Mouse (Mus musculus) stomach, postnatal 0 days (tissue): Measurements from ENCODE around the gene Magoh. TPM values are rescaled to one million over a fixed set of nuclear protein-coding genes. Genes with fewer than 3 reads are reported as not detected.

ENCODE experiments used
- ATAC-seq: fragments of 200-750 bp; cut with Nextera tagmentation; 2 replicates; pipeline ENCODE4 v1.8.0; 2017; ENCODE audit not compliant: low FRiP score, low TSS enrichment
- DNase-seq: peaks from one replicate; pipeline ENCODE4 v3.0.0-alpha.2; 2016; ENCODE audit warnings: low spot score
- H3K27ac ChIP-seq: fragments of 300-500 bp; sonication (generic); replicated peaks from 2 replicates; pipeline ENCODE4 v1.5.1; 2014; ENCODE audit warnings: mild to moderate bottlenecking, control low read depth
- H3K27me3 ChIP-seq: fragments of 300-500 bp; sonication (generic); 2 replicates; pipeline ENCODE4 v1.6.1; 2014; ENCODE audit warnings: low read length; ENCODE audit not compliant: control insufficient read depth, insufficient read depth
- H3K36me3 ChIP-seq: fragments of 300-500 bp; sonication (generic); 2 replicates; pipeline ENCODE4 v1.6.1; 2014; ENCODE audit warnings: low read length, mixed read lengths; ENCODE audit not compliant: control insufficient read depth, insufficient read depth
- H3K4me1 ChIP-seq: fragments of 300-500 bp; sonication (generic); replicated peaks from 2 replicates; pipeline ENCODE4 v1.6.1; 2014; ENCODE audit warnings: antibody characterized with exemption; ENCODE audit not compliant: control insufficient read depth, insufficient read depth
- H3K4me2 ChIP-seq: fragments of 300-500 bp; sonication (generic); replicated peaks from 2 replicates; pipeline ENCODE4 v1.6.1; 2014; ENCODE audit warnings: low read depth, mild to moderate bottlenecking, control low read depth, moderate library complexity
- H3K4me3 ChIP-seq: fragments of 300-500 bp; sonication (generic); 2 replicates; pipeline ENCODE4 v1.5.1; 2014; ENCODE audit warnings: low read depth, low read length, control low read depth
- H3K9ac ChIP-seq: fragments of 300-500 bp; sonication (generic); 2 replicates; pipeline ENCODE4 v1.6.1; 2014; ENCODE audit warnings: mild to moderate bottlenecking, low read length, control low read depth, mixed read lengths
- H3K9me3 ChIP-seq: fragments of 300-500 bp; sonication (generic); 2 replicates; pipeline ENCODE4 v1.6.1; 2016; ENCODE audit warnings: low read length; ENCODE audit not compliant: control insufficient read depth
- CTCF ChIP-seq: IDR thresholded peaks from 2 replicates; pipeline ENCODE4 v1.5.1; 2016; ENCODE audit warnings: antibody characterized with exemption, low read depth, mild to moderate bottlenecking, moderate library complexity
- EP300 ChIP-seq: optimal IDR thresholded peaks from 2 replicates; pipeline ENCODE3; 2016; ENCODE audit warnings: antibody characterized with exemption
- WGBS: fragments of 180-500 bp; shearing (Covaris S2); extraction: QIAGEN DNeasy Blood & Tissue Kit; methylation state at CpG from one replicate; pipeline ENCODE4 v1.1.7; 2014; 5-methylcytosine and 5-hydroxymethylcytosine counted together
- polyA plus RNA-seq: library from polyadenylated mRNA; unstranded; fragments of >200 nt; fragmentation: Nextera tagmentation; extraction: Ambion mirVana; gene quantifications from 2 replicates; pipeline ENCODE4 v1.2.1, GENCODE M21; 2015

Magoh gene
- polyA plus RNA-seq, 1 experiment from 2014 or later = 145 TPM

DNA sequence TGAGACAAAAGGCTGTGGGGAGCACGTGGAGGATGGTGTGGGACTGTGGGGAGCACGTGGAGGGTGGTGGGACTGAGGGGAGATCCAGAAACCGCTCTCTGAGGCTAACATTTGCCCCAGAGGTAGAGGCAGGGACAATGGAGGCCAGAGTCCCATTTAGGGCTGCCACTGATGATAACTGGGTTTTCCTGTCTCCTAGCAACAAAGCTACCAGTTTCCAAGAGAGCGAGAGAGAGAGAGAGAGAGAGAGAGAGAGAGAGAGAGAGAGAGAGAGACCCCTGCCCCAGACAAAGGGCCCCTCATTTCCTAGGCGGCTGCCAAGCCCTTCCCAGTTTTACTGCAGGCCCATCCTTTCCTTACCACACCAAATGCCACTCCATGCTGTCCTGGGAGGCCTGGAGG, 44.0 kb upstream of the Magoh start:
- TF ChIP-seq CTCF (no peak), EP300 (no peak)
- Histone ChIP-seq H3K4me3 (no peak overlapping the region), H3K27ac (no peak overlapping the region), H3K9ac (no peak overlapping the region), H3K4me2 (no peak overlapping the region), H3K27me3 (no peaks in the 10 kb centered on the region), H3K36me3 (no peaks in the 10 kb centered on the region), H3K9me3 (no peaks in the 10 kb centered on the region), H3K4me1 (no peaks in the 10 kb centered on the region)
- 46% methylated on average over 5 of the region's 5 CpGs for WGBS
- DNase-seq (no peak), ATAC-seq (no peak)

DNA sequence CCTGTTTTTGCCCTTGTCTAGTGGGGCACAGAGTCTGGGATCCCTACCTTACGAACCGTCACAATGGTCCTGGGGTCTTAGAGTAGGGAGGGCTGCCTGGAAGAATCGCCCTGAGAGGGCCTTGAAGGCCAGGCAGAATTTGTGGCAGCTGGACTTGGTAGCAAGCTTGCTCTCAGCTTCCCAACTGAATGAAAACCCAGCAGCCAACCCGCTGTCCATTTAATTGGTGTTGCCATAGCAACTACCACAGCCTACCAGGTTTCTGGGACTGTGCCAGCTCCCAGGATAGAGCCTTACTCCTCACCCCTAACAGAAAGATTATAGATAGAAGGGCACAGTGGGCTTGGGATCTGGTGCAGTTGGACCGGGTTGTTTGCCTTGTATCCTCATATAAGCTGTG, 42.8 kb upstream of the Magoh start:
- H3K9me3 ChIP-seq = no peaks in the 10 kb centered on the region
- TF ChIP-seq CTCF (no peak), EP300 (no peak)
- H3K4me2 ChIP-seq = no peak overlapping the region
- H3K27ac ChIP-seq = no peak overlapping the region
- no peak for DNase-seq
- H3K4me1 ChIP-seq = no peaks in the 10 kb centered on the region
- no peak for ATAC-seq
- H3K4me3 ChIP-seq = no peak overlapping the region
- no peak overlapping the region for H3K9ac ChIP-seq
- 81% methylated on average over 5 of the region's 5 CpGs for WGBS
- no peaks in the 10 kb centered on the region for H3K27me3 ChIP-seq
- no peaks in the 10 kb centered on the region for H3K36me3 ChIP-seq

DNA sequence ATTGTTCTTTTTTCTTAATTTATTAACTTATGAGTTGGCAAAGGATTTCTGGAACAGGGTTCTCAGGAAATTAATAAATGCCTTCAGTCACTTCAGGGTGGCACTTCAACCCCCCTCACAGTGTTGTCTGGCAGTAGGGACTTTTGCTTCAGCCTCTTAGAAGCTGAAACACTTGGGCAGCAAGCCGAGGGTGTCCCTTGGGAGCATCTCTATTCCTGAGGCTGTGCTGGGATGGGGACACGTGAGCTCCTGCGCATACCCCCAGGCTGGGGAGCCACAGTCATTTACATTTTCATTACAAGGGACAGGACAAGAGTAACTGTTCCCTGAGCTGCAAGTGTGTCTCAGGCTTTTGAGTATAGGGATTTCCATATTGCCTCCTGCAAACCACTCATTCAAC, 41.6 kb upstream of the Magoh start:
- H3K9ac ChIP-seq = no peak overlapping the region
- TF ChIP-seq CTCF (no peak), EP300 (no peak)
- H3K4me3 ChIP-seq = no peak overlapping the region
- no peak for ATAC-seq
- H3K36me3 ChIP-seq = no peaks in the 10 kb centered on the region
- H3K27ac ChIP-seq = no peak overlapping the region
- 91% methylated on average over 3 of the region's 3 CpGs for WGBS
- DNase-seq = no peak
- H3K27me3 ChIP-seq = no peaks in the 10 kb centered on the region
- no peaks in the 10 kb centered on the region for H3K4me1 ChIP-seq
- no peaks in the 10 kb centered on the region for H3K9me3 ChIP-seq
- H3K4me2 ChIP-seq = no peak overlapping the region

DNA sequence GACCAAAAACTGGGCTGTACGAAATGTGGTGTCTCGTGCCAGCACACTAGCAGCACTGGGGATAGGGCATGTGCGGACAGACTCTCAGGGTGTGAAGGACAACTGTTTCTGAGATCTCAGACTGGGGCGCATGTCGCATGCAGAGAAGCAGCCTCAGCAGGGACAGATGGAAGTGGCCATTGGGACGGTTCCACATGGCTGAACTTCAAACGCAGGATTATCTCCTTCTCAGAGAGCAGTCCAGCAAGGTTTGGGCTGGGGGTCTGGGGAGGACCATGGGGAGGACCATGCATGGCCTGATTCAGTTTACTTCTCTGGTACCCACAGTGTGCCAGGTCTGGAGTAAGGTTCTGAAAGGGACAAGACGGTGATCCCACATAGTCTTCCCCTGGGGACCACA, 35.9 kb upstream of the Magoh start:
- Histone ChIP-seq H3K27me3 (peaks cover 3% of the 10 kb centered on the region; the same call in 1 of the 2 replicates), H3K9me3 (no peaks in the 10 kb centered on the region), H3K27ac (no peak overlapping the region), H3K4me3 (no peak overlapping the region), H3K4me2 (no peak overlapping the region), H3K4me1 (no peaks in the 10 kb centered on the region), H3K9ac (no peak overlapping the region), H3K36me3 (no peaks in the 10 kb centered on the region)
- TF ChIP-seq CTCF (no peak), EP300 (no peak)
- WGBS = 90% methylated on average over 8 of the region's 8 CpGs
- ATAC-seq (no peak), DNase-seq (no peak)

DNA sequence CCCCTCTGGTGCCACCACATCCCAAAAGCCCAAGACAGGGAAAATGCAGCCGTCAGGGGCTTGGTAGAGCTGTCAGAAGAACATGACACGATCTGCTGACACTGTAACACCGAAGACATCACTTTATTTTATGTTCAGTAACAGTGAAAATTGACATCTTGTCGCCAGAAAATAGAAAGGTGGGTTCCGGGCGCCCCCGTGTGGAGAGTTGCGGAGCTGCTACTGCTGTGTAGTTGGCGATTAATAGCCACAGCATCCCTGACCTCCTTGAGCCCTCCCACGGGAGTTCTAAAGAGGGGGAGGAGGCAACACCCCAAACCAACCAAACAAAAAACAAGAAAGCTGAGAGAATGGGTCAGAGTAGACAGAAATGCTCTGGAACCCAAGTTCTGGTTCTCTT, 34.6 kb upstream of the Magoh start:
- DNase-seq (peak; percentile 82), ATAC-seq (no peak)
- TF ChIP-seq CTCF (peak; percentile 96), EP300 (no peak)
- Histone ChIP-seq H3K27ac (no peak overlapping the region), H3K27me3 (peaks cover 3% of the 10 kb centered on the region; the same call in 1 of the 2 replicates), H3K4me2 (no peak overlapping the region), H3K9me3 (no peaks in the 10 kb centered on the region), H3K9ac (no peak overlapping the region), H3K4me3 (no peak overlapping the region), H3K36me3 (no peaks in the 10 kb centered on the region), H3K4me1 (no peaks in the 10 kb centered on the region)
- 2% methylated on average over 10 of the region's 10 CpGs for WGBS

DNA sequence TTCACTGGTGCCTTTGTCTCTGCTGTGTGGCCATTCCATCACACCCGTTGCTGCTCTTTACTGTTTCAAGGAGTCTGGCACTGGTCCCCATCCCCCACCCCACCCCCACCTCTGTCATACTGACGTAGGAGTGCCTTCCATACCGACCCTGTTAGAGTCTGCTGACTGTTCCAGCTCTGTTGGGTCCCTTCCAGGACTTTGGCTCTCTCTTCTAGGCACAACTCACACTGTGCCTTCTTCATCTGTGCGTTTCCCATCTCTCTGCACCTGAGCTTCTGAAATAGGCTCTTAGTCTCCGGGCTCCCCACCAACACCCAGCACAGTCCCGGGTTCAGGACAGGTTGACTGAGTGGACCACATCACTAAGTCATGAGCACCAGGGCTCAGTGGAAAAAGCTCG, 32.8 kb upstream of the Magoh start:
- no peak overlapping the region for H3K4me3 ChIP-seq
- 68% methylated on average over 7 of the region's 7 CpGs for WGBS
- no peaks in the 10 kb centered on the region for H3K4me1 ChIP-seq
- no peak overlapping the region for H3K27ac ChIP-seq
- DNase-seq (no peak), ATAC-seq (peak; percentile 20; the same call in 1 of the 2 replicates)
- H3K27me3 ChIP-seq = peaks cover 3% of the 10 kb centered on the region; the same call in 1 of the 2 replicates
- no peak overlapping the region for H3K4me2 ChIP-seq
- no peak for TF ChIP-seq CTCF
- no peak for TF ChIP-seq EP300
- no peaks in the 10 kb centered on the region for H3K36me3 ChIP-seq
- H3K9me3 ChIP-seq = no peaks in the 10 kb centered on the region
- H3K9ac ChIP-seq = no peak overlapping the region
